Mouse (Mus musculus) forebrain, embryonic 16.5 days (tissue): ENCODE results near the gene Sfmbt1. TPM values are rescaled to one million over a fixed set of nuclear protein-coding genes. Genes with fewer than 3 reads are reported as not detected.

ENCODE experiments used
- ATAC-seq: fragments of 200-750 bp; cut with Nextera tagmentation; 2 replicates; pipeline ENCODE4 v1.8.0; 2017; ENCODE audit warnings: mild to moderate bottlenecking, moderate library complexity
- H3K27ac ChIP-seq: fragments of 300-500 bp; sonication (generic); 2 replicates; pipeline ENCODE4 v1.5.1; 2014; ENCODE audit warnings: low read length, control low read depth
- H3K27me3 ChIP-seq: fragments of 300-500 bp; sonication (generic); replicated peaks from 2 replicates; pipeline ENCODE4 v1.6.1; 2014; ENCODE audit warnings: low read length; ENCODE audit not compliant: control insufficient read depth, insufficient read depth
- H3K36me3 ChIP-seq: fragments of 300-500 bp; sonication (generic); 2 replicates; pipeline ENCODE4 v1.6.1; 2014; ENCODE audit not compliant: control insufficient read depth, insufficient read depth
- H3K4me1 ChIP-seq: fragments of 300-500 bp; sonication (generic); replicated peaks from 2 replicates; pipeline ENCODE4 v1.6.1; 2014; ENCODE audit warnings: low read length; ENCODE audit not compliant: control insufficient read depth, insufficient read depth
- H3K4me2 ChIP-seq: fragments of 300-500 bp; sonication (generic); 2 replicates; pipeline ENCODE4 v1.6.1; 2014; ENCODE audit warnings: mild to moderate bottlenecking, low read length, control low read depth
- H3K4me3 ChIP-seq: fragments of 300-500 bp; sonication (generic); replicated peaks from 2 replicates; pipeline ENCODE4 v1.5.1; 2014; ENCODE audit warnings: mild to moderate bottlenecking, low read length, control low read depth
- H3K9ac ChIP-seq: fragments of 300-500 bp; sonication (generic); replicated peaks from 2 replicates; pipeline ENCODE4 v1.6.1; 2014; ENCODE audit warnings: low read depth, low read length, control low read depth
- H3K9me3 ChIP-seq: fragments of 300-500 bp; sonication (generic); 2 replicates; pipeline ENCODE4 v1.6.1; 2016; ENCODE audit warnings: low read length; ENCODE audit not compliant: control insufficient read depth
- WGBS: fragments of 180-500 bp; shearing (Covaris S2); extraction: QIAGEN DNeasy Blood & Tissue Kit; methylation state at CpG from one replicate; pipeline ENCODE4 v1.1.7; 2014; 5-methylcytosine and 5-hydroxymethylcytosine counted together
- polyA plus RNA-seq: library from polyadenylated mRNA; unstranded; fragments of >200 nt; fragmentation: Nextera tagmentation; extraction: Ambion mirVana; gene quantifications from 2 replicates; pipeline ENCODE4 v1.2.1, GENCODE M21; 2015

Gene Sfmbt1
- polyA plus RNA-seq, 1 experiment from 2014 or later, result 19.9 TPM

DNA sequence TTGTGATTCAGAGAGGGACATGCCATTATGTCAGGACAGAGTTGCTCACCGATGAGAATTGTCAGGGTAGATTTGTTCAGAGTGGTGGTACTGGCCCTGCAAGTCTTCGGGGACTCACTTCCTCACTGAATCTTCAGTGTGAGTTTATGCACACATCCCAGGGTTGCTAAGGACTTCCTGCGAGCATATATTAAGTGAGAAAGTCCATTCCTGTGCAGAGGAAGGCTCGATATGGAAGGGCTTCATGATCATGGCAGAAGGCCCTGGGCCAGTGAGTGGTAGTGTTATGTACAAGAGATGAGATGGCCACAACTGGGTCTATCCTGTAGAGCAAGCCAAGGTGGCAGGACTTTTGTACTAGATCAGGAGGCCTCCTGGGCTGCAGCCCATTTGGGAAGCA is 112.8 kb downstream of the Sfmbt1 start:
- Histone ChIP-seq H3K27me3 (no peaks in the 10 kb centered on the region), H3K36me3 (no peaks in the 10 kb centered on the region), H3K27ac (no peak overlapping the region), H3K9ac (no peak overlapping the region), H3K4me3 (no peak overlapping the region), H3K4me2 (no peak overlapping the region), H3K4me1 (peaks cover 16% of the 10 kb centered on the region), H3K9me3 (no peaks in the 10 kb centered on the region)
- 88% methylated on average over 4 of the region's 4 CpGs for WGBS
- ATAC-seq, result no peak

DNA sequence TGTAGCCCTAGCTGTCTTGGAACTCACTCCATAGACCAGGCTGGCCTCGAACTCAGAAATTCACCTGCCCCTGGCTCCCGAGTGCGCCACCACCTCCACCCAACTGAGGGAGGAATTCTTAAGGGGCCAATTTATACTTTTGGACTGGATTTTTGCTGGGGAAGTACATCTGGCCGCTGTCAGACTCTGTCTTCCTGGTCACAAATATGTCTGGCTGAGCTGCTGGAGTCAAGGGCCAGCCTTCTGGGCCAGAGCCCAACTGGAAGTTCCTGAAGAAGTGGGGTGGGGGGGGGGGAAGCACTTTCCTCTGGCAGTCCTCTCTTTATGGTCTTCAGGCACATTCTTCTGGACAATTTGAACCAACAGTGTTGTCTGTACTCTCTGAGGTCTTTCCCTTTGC is 113.4 kb downstream of the Sfmbt1 start:
- WGBS, result 89% methylated on average over 4 of the region's 4 CpGs
- no peak for ATAC-seq

GRCm38 (mm10) chr14:30828635-30829460 is 114.2 kb downstream of the Sfmbt1 start:
- ATAC-seq, result no peak

More for the DNA sequence above, 113.4 kb downstream of the Sfmbt1 start:
- Histone ChIP-seq H3K4me2 (no peak overlapping the region), H3K27me3 (no peaks in the 10 kb centered on the region), H3K27ac (no peak overlapping the region), H3K9me3 (no peaks in the 10 kb centered on the region), H3K9ac (no peak overlapping the region), H3K36me3 (no peaks in the 10 kb centered on the region), H3K4me3 (no peak overlapping the region), H3K4me1 (peaks cover 16% of the 10 kb centered on the region)

DNA sequence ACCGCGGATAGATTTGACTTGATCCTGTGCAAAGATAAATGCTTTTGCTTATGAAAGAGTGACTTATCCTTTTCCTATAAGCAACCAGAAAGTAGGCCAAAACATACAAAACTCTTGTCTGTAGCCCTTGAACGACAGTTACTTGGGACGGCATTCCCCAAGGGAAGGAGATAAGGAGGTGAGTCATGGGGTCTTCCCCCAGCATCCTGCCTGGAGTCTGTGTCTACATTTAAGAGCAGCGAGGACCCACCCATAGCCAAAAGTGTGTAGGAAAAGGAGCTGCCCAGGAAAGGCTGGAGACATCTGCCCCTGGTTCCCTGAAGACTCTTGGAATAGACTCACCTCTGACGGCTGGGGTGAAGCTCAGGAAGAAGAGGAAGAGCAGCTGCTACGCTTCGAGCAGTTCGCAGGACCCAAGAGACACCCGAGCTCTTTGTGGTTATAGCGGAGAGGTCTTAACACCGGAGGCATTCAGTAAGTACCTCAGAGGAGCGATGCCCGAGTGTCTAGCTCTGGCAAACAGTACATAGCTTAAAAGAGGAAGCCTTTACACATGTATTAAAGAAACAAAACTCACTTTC is 122.9 kb downstream of the Sfmbt1 start:
- H3K27me3 ChIP-seq, result no peaks in the 10 kb centered on the region
- H3K4me3 ChIP-seq, result no peak overlapping the region
- ATAC-seq, result no peak
- 95% methylated on average over 14 of the region's 14 CpGs for WGBS
- no peak overlapping the region for H3K27ac ChIP-seq
- no peak overlapping the region for H3K9ac ChIP-seq
- H3K4me2 ChIP-seq, result no peak overlapping the region
- no peaks in the 10 kb centered on the region for H3K36me3 ChIP-seq
- H3K4me1 ChIP-seq, result no peaks in the 10 kb centered on the region
- no peaks in the 10 kb centered on the region for H3K9me3 ChIP-seq

More at GRCm38 (mm10) chr14:30828635-30829460, 114.2 kb downstream of the Sfmbt1 start:
- Histone ChIP-seq H3K27me3 (no peaks in the 10 kb centered on the region), H3K4me1 (peaks cover 16% of the 10 kb centered on the region), H3K9me3 (no peaks in the 10 kb centered on the region), H3K4me2 (no peak overlapping the region), H3K4me3 (no peak overlapping the region), H3K9ac (no peak overlapping the region), H3K27ac (no peak overlapping the region), H3K36me3 (no peaks in the 10 kb centered on the region)
- WGBS, result 87% methylated on average over 11 of the region's 11 CpGs

DNA sequence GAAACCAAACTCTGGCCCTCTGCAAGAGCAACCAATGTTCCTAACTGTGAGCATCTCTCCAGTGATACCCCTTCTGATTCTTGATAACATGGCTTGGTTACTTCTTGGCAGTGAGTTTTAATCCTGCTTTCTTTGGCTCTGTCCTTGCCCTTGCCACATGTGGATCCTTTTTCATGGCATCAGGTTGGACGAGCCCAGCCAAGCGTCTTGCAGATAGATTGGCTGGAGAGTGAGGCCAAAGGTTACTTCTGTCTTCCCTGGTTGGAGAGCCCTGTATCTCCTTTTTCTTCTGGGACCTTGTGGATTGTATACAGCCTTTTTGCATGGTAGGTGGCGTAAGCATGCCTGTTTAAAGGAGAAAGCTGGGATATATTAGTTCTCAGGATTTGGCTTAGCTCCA is 129.1 kb downstream of the Sfmbt1 start:
- Histone ChIP-seq H3K9ac (no peak overlapping the region), H3K4me3 (no peak overlapping the region), H3K27me3 (no peaks in the 10 kb centered on the region), H3K9me3 (no peaks in the 10 kb centered on the region), H3K4me2 (no peak overlapping the region), H3K36me3 (no peaks in the 10 kb centered on the region), H3K4me1 (no peaks in the 10 kb centered on the region), H3K27ac (no peak overlapping the region)
- ATAC-seq, result no peak
- WGBS, result 83% methylated on average over 3 of the region's 3 CpGs

GRCm38 (mm10) chr14:30850504-30850903 is 135.9 kb downstream of the Sfmbt1 start:
- no peaks in the 10 kb centered on the region for H3K36me3 ChIP-seq
- no peaks in the 10 kb centered on the region for H3K9me3 ChIP-seq
- H3K4me1 ChIP-seq, result no peaks in the 10 kb centered on the region
- H3K4me2 ChIP-seq, result no peak overlapping the region
- 89% methylated on average over 5 of the region's 5 CpGs for WGBS
- no peak overlapping the region for H3K9ac ChIP-seq
- H3K4me3 ChIP-seq, result no peak overlapping the region
- no peak for ATAC-seq
- no peak overlapping the region for H3K27ac ChIP-seq
- no peaks in the 10 kb centered on the region for H3K27me3 ChIP-seq

GRCm38 (mm10) chr14:30852325-30852724 is 137.7 kb downstream of the Sfmbt1 start:
- Histone ChIP-seq H3K4me2 (no peak overlapping the region), H3K36me3 (no peaks in the 10 kb centered on the region), H3K4me1 (no peaks in the 10 kb centered on the region), H3K27ac (no peak overlapping the region), H3K9ac (no peak overlapping the region), H3K9me3 (no peaks in the 10 kb centered on the region), H3K27me3 (no peaks in the 10 kb centered on the region), H3K4me3 (no peak overlapping the region)
- 95% methylated on average over 5 of the region's 5 CpGs for WGBS
- no peak for ATAC-seq

DNA sequence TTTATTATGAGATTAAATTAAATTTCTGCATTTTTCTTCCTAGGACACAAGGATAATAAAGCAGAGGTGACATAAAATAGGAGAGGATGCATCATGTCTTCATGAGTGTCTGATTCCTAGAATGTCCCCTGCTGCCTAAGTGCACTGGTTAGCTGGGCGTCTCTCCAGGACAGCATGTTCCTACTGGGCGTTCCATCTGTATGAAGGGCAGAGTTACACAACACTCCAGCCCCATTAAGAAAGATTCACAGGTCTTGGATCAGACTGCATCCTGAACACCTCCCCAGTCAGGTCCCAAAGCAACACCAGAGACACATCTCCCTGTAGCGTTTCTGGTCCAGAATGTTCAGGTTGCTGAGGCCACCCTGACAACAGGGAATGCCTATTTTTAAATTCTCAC is 140.7 kb downstream of the Sfmbt1 start:
- 91% methylated on average over 3 of the region's 3 CpGs for WGBS
- Histone ChIP-seq H3K9ac (no peak overlapping the region), H3K9me3 (no peaks in the 10 kb centered on the region), H3K27ac (no peak overlapping the region), H3K4me1 (no peaks in the 10 kb centered on the region), H3K36me3 (no peaks in the 10 kb centered on the region), H3K27me3 (no peaks in the 10 kb centered on the region), H3K4me3 (no peak overlapping the region), H3K4me2 (no peak overlapping the region)
- ATAC-seq, result no peak

- no peaks in the 10 kb centered on the region for H3K4me1 ChIP-seq
- H3K9me3 ChIP-seq, result no peaks in the 10 kb centered on the region
- ATAC-seq, result no peak
- H3K4me2 ChIP-seq, result no peak overlapping the region
- WGBS, result 91% methylated on average over 10 of the region's 10 CpGs
- no peak overlapping the region for H3K27ac ChIP-seq
- H3K9ac ChIP-seq, result no peak overlapping the region
- no peaks in the 10 kb centered on the region for H3K36me3 ChIP-seq
- H3K4me3 ChIP-seq, result no peak overlapping the region
- no peaks in the 10 kb centered on the region for H3K27me3 ChIP-seq
Measured at GRCm38 (mm10) chr14:30856885-30857507, 142.3 kb downstream of the Sfmbt1 start.
